Mouse (Mus musculus) fibroblast of lung, adult 2 months (primary cell): Measurements from ENCODE around the gene Mtm1.
A peak's percentile ranks its signal among the peaks of the same experiment; 100 is the strongest.
"Not testable (repeated sequence)": the region's sequence is repeated elsewhere in the genome, so short reads cannot be mapped to it uniquely, and the experiment has no call there.

Experiments
- DNase-seq: peaks from one replicate; pipeline ENCODE4 v3.0.0-alpha.2; 2011; ENCODE audit warnings: low read depth

The Mtm1 gene

DNA sequence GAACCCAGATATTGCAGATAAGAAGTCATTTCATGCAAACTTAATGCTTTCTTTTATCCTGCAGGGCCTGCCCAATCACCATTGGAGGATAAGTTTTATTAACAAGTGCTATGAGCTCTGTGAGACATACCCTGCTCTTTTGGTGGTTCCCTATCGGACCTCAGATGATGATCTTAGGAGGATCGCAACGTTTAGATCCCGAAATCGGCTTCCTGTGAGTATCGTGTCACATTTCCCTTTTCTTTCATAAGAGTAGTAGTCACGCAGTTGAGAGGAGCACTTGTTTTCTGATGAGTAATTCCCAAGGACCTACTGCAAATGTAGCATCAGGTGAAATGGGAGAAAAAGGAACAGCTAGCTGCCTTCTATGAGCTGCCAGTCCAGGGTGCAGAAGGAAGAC is 76.5 kb downstream of the Mtm1 start:
- no peak for DNase-seq

DNA sequence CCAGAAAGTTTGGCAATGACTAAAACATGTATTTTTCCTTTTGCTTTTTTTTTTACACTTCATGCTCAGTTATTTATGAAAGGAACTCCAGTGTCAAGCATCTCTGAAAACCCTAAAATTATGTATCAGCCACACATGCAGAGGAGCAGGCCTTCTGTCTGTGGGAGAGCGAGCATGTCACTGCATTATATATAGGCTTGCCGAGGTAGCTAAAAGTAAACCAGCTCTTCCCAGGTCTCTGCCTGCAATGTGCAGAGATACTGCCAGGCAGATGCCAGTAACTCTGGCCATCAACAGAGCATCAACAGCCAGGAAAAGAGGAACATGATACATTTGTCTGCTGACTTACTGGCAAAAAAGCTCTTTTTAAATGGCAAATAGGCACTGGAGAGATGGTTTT is 83.6 kb downstream of the Mtm1 start:
- no peak for DNase-seq

DNA sequence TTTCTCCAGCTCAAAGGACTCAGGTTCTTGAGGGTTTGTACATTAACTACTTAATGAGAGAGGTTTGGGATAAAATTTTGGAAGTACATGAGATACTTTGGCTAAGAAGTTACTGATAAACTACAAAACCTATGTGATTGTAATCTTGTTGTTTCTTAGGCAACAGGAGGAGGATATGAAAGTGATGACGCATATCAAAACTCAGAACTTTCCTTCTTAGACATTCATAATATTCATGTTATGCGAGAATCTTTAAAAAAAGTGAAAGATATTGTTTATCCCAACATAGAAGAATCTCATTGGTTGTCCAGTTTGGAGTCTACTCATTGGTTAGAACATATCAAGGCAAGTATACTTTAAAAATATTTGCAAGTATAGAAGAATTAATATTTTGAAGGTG is 85.4 kb downstream of the Mtm1 start:
- no peak for DNase-seq

DNA sequence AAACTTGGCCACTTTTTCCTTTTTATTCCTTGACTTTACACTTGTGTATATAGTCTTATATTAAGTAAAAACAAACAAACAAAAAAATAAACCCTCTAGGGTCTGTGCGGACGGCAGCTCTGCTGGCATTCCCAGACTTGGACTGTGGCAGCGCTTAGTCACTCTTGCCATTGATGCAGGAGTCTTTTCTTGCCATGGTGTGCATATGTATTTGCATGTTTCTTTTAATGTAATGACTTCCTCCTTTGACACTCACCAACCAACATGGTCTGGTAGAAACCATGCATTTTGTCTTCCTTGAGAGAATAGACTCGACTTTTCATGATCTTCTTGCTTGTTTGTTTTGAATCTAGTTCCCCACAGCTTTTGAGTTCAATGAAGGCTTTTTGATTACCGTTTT is 91.6 kb downstream of the Mtm1 start:
- no peak for DNase-seq

DNA sequence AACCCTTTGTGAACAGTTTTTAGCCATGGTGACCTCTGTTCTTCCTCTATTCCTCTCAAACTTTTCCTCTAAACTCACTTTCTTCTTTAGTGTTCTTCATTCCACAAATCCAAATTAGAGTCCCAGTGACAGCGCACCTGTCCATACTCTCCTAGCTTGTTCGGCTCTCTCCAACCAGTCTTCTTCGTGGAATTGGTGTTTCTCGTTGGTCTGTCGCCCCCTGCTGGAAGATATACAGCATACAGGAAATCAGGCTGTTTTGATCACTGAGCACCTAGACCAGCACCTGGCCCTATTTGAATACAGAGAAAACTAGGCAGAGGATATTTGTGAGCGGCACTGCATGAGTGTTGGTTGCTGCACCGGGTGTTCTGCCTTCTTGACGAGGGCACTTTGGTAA is 100.7 kb downstream of the Mtm1 start:
- DNase-seq, result no peak

DNA sequence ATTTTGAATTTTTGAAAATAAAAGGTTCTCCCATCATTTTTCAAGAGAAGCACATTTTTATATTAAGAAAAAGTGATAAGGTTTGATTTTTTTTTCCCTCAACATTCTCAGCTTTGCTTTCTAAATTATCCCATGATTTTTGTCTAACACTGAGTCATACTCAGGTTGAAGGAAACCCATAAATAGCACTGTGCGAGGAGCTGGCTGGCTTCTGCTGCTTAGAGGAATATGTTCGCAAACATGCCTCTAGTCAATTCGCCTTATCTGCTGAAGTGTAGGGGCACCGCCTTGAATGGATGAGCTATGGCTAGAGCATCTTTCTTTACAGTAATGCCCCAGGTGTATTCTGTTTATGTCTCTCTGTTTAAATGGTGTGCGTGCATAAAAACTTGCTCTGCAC is 103.8 kb downstream of the Mtm1 start:
- DNase-seq, result no peak

DNA sequence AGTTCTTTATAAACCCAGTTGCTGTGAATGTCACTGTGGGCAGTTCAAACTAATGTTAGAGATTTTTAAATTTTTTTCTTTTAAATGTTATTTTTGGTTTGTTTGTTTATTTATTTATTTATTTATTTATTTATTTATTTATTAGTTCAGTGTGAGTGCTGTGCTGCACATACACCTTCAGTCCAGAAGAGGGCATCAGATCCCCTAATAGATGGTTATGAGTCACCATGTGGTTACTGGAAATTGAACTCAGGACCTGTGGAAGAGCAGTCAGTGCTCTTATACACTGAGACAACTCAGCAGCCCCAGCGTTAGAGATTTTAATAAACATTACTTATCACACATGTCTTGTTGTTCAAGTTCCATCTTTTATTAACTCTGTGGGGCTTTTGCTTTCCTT is 141.5 kb downstream of the Mtm1 start:
- no peak for DNase-seq

DNA sequence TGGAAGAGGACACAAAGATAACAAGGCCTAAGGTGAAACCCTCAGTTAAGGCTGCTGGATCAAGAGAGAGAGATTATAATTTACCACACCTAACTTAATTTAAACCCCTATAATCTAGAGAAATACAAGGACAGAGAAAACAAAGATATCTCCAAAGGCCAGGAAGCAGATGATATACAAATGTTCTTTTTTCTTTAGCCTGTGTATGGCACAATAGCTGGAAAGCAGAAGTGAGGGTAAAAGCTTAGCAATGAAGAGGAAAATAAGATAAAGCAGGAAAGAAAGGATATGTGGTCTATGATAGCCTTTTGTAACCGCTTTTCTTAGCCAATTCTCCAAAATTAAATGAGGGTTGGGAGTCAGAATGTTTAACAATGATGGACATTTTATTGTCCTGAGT is 144.8 kb downstream of the Mtm1 start:
- DNase-seq, result no peak

DNA sequence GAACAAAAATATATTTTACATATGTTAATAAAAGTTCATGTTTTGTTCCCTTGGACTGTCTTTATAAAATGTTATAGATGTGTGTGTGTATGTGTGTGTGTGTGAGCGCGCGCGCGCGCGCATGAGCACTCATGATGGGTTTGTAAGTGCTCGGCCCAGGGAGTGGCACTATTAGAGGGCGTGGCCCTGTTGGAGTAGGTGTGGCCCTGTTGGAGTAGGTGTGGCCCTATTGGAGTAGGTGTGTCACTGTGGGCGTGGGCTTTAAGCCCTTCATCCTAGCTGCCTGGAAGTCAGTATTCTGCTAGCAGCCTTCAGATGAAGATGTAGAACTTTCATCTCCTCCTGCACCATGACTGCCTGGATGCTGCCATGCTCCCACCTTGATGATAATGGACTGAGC is 151.2 kb downstream of the Mtm1 start:
- DNase-seq, result not testable (repeated sequence)

DNA sequence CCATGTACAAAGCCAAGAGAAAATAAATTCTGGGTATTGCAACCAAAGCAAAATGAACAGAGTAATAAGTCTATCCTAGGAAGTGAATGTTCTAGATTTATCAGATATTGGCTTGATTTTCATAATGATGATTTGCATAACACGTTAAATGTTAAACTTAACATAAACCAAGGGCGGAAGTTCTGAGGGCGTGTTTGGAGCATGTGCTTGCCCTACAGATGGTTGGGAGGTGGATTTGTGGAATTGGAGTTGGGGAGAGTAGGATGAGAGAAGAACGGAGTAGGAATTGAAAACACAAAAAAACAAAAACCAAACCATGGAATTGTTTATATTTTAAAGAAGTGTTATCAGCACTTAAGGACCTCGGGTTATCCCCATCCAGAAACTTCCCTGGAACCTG is 153.5 kb downstream of the Mtm1 start:
- DNase-seq, result no peak

DNA sequence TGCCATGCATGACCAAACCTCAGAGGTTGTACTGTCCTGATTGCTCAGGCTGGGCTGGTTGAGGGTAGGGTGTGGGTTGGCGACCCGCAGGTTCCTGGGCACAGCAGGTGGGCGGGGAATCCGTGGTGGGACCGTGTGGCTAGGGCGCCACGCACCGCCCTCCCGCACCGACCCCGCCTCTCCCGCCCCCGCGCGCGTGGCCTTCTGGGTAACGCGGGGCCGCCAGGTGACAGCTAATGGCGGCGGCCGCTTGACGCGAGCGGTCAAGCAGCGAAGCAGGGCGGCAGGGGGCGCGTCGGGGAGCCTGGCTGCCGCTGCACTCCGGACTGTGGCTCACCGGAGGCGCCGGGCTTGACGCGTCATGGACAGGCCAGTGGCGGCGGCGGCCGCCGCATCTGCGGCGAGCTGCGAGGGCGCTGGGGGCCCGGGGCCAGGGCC is 154.0 kb downstream of the Mtm1 start, which contains the start of gene Mtmr1:
Mtmr1 (plus strand) TSS at position 207 of the 438 bp plus-strand sequence.
- peak; percentile 22 for DNase-seq

DNA sequence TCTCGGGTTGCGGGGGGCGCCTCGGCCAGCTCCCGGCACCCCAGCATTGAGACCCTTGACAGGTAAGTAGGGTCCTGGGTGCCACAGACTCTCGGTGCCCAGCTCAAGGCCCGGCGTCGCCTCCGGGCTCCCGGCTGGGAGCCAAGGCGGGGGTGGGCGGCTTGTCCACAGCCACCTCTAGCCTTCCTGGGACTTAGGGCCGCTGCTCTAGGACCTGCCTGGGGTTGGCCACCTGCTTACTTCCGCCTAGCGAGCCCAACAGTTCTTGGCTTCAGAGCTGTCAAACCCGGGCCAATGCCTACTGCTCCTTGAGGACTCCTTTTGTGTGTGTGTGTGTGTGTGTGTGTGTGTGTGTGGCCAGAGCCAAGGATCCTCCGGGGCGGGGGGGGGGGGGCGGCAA is 154.4 kb downstream of the Mtm1 start:
- no peak for DNase-seq
